Mouse (Mus musculus): ENCODE data around the gene Vinac1.
"Not testable (repeated sequence)": the region's sequence is repeated elsewhere in the genome, so short reads cannot be mapped to it uniquely, and the experiment has no call there.

The Vinac1 gene

DNA sequence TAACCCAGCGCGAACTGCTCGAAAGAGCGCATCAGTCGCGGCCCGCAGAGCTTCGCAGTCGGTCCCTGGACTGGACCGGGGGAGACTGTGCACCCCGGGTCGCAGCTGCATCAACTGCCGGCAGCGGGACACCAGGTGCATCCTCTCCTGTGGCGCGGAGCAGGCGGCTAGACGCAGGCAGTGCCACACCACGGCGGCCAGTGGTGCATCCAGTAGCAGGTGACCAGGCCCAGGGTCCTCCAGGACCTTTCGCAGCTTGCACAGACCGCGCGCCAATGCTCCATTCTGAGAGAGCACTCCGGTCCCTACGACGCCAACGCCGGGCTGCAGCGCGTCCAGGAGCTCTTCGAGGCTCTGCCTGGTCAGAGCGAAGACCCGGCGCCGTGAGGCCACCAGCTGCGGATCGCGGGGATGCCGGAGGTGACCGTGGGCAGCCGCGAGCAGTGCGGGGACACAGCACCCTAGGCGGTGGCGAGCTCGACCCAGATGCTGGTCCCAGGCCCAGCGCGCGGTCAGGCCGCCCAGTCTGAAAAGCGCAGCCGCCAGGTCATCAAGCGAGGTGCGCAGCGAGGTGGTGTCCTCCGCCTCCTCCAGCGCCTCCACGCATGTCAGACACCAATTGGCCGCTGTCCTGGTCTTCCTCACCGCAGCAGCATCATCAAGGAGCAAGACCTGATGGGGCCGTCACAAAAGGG lies 8.9 kb downstream of the Vinac1 start:
- peak in 1 of 2 experiments; percentile 25 for DNase-seq (ENCODE audit: low spot score in 2 of 2)

DNA sequence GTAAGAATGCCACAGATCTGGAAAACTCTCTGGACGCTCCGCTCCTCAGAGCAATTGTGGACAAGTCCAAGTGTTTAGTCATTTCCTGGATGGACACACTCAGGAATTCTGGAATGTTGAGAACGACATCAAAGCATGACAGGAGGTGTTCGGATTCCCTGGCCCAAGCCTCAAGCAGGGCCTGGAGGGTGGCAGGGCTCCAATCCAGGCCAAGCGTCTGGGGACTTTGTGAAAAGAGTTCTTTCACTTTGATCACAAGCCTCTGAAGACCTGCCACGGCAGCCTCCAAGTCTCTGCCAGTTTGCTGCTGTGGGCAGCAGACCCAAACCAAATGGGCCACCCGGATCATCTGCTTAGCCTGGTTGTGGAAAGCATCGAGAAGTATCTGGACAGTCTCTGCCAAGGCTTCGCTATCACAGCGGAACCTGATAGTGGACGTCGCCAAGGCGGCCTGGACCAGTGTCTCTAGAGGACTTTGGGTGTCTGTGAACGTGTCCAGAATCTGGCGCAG lies 9.5 kb downstream of the Vinac1 start:
- DNase-seq (ENCODE audit: low spot score in 2 of 2), result no peak

DNA sequence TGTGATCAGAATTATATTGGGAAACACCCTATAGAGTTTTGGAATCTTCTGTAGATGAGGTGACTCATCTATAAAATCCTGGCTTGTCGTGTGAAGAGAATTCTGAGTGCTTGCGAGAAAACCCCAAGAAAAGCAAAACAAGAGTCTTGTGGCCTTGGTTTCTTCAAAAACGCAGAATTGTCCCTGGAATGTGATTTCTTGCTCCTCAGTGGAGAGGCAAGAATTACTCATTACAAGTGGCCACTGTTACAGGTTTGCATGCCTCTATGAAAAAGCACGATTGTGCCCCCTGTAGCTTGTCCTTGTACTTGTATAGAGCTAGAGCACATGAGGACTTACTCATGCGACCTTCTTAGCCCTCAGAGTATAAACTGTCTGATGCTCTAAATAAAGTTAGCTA lies 12.6 kb downstream of the Vinac1 start:
- DNase-seq (ENCODE audit: low spot score in 2 of 2), result no peak

GRCm38 (mm10) chr2:129024820-129025219 lies 23.2 kb downstream of the Vinac1 start:
- DNase-seq (ENCODE audit: low spot score in 2 of 2), result no peak

GRCm38 (mm10) chr2:129020106-129020505 lies 27.9 kb downstream of the Vinac1 start:
- no peak for DNase-seq (ENCODE audit: low spot score in 2 of 2)

- DNase-seq (ENCODE audit: low spot score in 2 of 2), result not testable (repeated sequence)
Measured at GRCm38 (mm10) chr2:129008867-129009266, 39.1 kb downstream of the Vinac1 start.

DNA sequence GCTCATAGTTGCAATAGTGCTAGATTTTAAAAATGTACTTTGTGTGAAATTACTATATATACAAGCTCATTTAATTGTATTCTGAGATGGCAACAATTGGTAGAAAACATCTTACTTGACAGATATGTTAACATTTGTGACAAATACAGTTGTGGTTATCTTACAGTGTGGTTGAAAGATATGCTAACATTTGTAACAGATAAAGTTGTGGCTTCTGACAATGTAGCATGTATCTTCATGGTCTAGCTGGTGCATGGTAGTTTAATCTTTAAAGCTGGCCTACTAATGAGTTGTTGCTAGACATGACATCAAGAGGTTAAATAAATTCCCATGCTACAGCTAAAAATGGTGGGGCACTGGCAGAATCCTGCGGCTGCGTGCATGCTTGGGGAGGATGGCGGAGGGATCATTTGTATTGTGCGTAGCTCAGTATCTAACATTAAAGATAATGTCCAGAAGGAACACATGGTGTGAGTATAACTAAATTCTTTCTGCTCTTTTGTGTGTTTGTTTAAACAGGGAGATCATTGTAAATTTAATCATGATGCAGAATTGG lies 41.7 kb downstream of the Vinac1 start:
- no peak for DNase-seq (ENCODE audit: low spot score in 2 of 2)

DNA sequence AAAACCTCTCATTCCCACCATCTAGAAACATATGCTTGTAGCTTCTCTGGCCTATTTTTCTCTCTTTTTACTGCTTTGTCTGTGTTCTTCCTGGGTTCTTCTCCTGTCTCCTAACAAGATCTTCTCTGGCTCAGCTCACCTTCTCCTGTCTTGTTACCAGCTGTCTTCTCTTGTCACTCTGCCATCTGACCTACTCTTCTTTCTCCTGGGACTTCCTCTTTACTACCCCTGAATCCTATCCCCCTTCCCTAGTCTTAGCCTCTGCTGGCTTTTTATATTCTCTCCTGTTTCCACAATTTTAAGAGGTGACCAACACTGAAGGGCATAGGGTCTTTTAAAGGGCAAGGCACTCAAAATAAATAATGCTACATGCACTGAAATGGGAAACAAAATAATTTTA lies 43.1 kb downstream of the Vinac1 start:
- DNase-seq (ENCODE audit: low spot score in 2 of 2), result no peak

GRCm38 (mm10) chr2:128984746-128985145 lies 63.2 kb downstream of the Vinac1 start:
- no peak for DNase-seq (ENCODE audit: low spot score in 2 of 2)

DNA sequence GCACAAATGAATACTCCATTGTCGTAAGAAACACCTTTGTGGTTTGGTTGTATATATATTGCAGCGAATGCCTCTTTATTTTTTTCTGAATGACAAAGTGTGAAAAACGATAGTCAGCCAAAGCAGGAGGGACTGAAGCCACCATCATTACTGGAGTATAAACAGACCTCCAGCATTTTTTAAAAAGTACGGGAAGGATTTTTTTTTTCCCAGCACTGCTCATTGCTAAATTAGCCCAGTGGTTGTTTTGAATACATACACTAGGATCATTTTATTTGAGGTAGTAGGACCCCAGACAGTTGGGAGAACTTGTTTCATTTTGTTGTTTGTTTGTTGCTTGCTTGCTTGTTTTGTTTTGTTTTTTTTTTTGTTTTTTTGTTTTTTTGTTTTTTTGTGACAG lies 72.4 kb downstream of the Vinac1 start:
- DNase-seq (ENCODE audit: low spot score in 2 of 2), result no peak

Measured in spleen, postnatal 10 days (tissue).